Mouse (Mus musculus): ENCODE results near the gene Ubr3.
A peak's percentile ranks its signal among the peaks of the same experiment; 100 is the strongest.

DNA sequence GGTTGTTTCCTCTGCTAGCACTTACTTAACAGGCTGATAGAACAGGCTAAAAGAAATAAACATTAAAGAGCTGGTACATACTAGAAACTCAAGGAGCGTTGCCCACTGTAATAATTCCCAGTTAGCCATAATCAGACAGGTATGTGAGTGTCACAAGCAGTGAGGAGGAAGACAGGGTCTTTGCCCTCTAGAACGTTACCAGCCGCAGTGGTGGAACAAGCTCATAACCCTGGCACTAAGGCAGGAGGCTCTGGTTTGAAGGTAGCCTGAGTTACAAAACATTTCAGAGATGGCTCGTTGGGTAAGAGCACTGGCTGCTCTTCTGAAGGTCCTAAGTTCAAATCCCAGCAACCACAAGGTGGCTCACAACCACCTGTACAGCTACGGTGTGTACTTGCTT, 3.2 kb upstream of the Ubr3 start:
- 0 out of 2 replicates have a peak, but pooled peaks have one; percentile 22 for TF ChIP-seq TBP (IDR thresholded peaks at IDR 0.05; ENCODE audit: low read depth, low read length)
- no peak for TF ChIP-seq EP300 (IDR thresholded peaks at IDR 0.05; ENCODE audit: low read depth in 1 of 2, low read length in 2 of 2)
- TF ChIP-seq UBTF (IDR thresholded peaks at IDR 0.05; ENCODE audit: borderline replicate concordance, insufficient read depth, low read depth, low read length) = no peak
- no peak for TF ChIP-seq ZC3H11A (IDR thresholded peaks at IDR 0.05; ENCODE audit: low read depth, low read length)
- no peak for TF ChIP-seq CHD1 (IDR thresholded peaks at IDR 0.05; ENCODE audit: low read depth, low read length)
- no peak for TF ChIP-seq CTCF (IDR thresholded peaks at IDR 0.05 in 2 of 3, conservative IDR thresholded peaks at IDR 0.05 in 1 of 3; ENCODE audit: control insufficient read depth in 1 of 3, insufficient read depth in 1 of 3, low read depth in 2 of 3, low read length in 3 of 3, poor library complexity in 1 of 3, severe bottlenecking in 1 of 3)
